Mouse (Mus musculus) embryonic facial prominence, embryonic 15.5 days (tissue): ENCODE data around the gene Pianp. TPM values are rescaled to one million over a fixed set of nuclear protein-coding genes. Genes with fewer than 3 reads are reported as not detected.

Experiments used
- ATAC-seq: fragments of 200-750 bp; cut with Nextera tagmentation; 2 replicates; pipeline ENCODE4 v1.8.0; 2017; ENCODE audit warnings: low read depth, moderate TSS enrichment; ENCODE audit not compliant: insufficient number of reproducible peaks, low FRiP score, low TSS enrichment
- H3K27ac ChIP-seq: fragments of 300-500 bp; sonication (generic); replicated peaks from 2 replicates; pipeline ENCODE4 v1.5.1; 2015; ENCODE audit warnings: mild to moderate bottlenecking, inconsistent platforms
- H3K27me3 ChIP-seq: fragments of 300-500 bp; sonication (generic); 2 replicates; pipeline ENCODE4 v1.6.1; 2015; ENCODE audit warnings: inconsistent platforms
- H3K36me3 ChIP-seq: fragments of 300-500 bp; sonication (generic); 2 replicates; pipeline ENCODE4 v1.6.1; 2015; ENCODE audit warnings: mild to moderate bottlenecking, inconsistent platforms
- H3K4me1 ChIP-seq: fragments of 300-500 bp; sonication (generic); 2 replicates; pipeline ENCODE4 v1.6.1; 2015; ENCODE audit warnings: inconsistent platforms
- H3K4me2 ChIP-seq: fragments of 300-500 bp; sonication (generic); replicated peaks from 2 replicates; pipeline ENCODE4 v1.6.1; 2015; ENCODE audit warnings: mild to moderate bottlenecking, inconsistent platforms
- H3K4me3 ChIP-seq: fragments of 300-500 bp; sonication (generic); replicated peaks from 2 replicates; pipeline ENCODE4 v1.5.1; 2015; ENCODE audit warnings: mild to moderate bottlenecking, inconsistent platforms
- H3K9ac ChIP-seq: fragments of 300-500 bp; sonication (generic); 2 replicates; pipeline ENCODE4 v1.6.1; 2015; ENCODE audit warnings: inconsistent platforms
- H3K9me3 ChIP-seq: fragments of 300-500 bp; sonication (generic); replicated peaks from 2 replicates; pipeline ENCODE4 v1.6.1; 2016; ENCODE audit warnings: inconsistent platforms
- WGBS: fragments of 180-500 bp; shearing (Covaris S2); methylation state at CpG from one replicate; pipeline ENCODE4 v1.1.7; 2015; 5-methylcytosine and 5-hydroxymethylcytosine counted together
- polyA plus RNA-seq: library from polyadenylated mRNA; unstranded; fragments of >200 nt; fragmentation: Nextera tagmentation; extraction: Ambion mirVana; gene quantifications from 2 replicates; pipeline ENCODE4 v1.2.1, GENCODE M21; 2015

Pianp gene
- polyA plus RNA-seq, 1 experiment from 2014 or later, result 13.7 TPM

GRCm38 (mm10) chr6:124967766-124968165 is 28.7 kb upstream of the Pianp start:
- H3K27me3 ChIP-seq, result no peaks in the 10 kb centered on the region
- no peak overlapping the region for H3K27ac ChIP-seq
- no peak overlapping the region for H3K4me3 ChIP-seq
- H3K9me3 ChIP-seq, result no peaks in the 10 kb centered on the region
- 78% methylated on average over 4 of the region's 4 CpGs for WGBS
- H3K4me2 ChIP-seq, result no peak overlapping the region
- no peaks in the 10 kb centered on the region for H3K36me3 ChIP-seq
- peaks cover 10% of the 10 kb centered on the region for H3K4me1 ChIP-seq
- ATAC-seq, result no peak
- H3K9ac ChIP-seq, result no peak overlapping the region

GRCm38 (mm10) chr6:124992241-124992640 is 4.3 kb upstream of the Pianp start:
- no peak for ATAC-seq
- 67% methylated on average over 4 of the region's 4 CpGs for WGBS
- Histone ChIP-seq H3K9ac (no peak overlapping the region), H3K4me3 (no peak overlapping the region), H3K27me3 (peaks cover 47% of the 10 kb centered on the region), H3K9me3 (no peaks in the 10 kb centered on the region), H3K36me3 (no peaks in the 10 kb centered on the region), H3K27ac (no peak overlapping the region), H3K4me1 (peaks cover 17% of the 10 kb centered on the region), H3K4me2 (no peak overlapping the region)

- Histone ChIP-seq H3K4me1 (peaks cover 28% of the 10 kb centered on the region), H3K4me2 (no peak overlapping the region), H3K9ac (no peak overlapping the region), H3K4me3 (no peak overlapping the region), H3K27ac (no peak overlapping the region), H3K27me3 (peaks cover 56% of the 10 kb centered on the region), H3K36me3 (no peaks in the 10 kb centered on the region), H3K9me3 (no peaks in the 10 kb centered on the region)
- WGBS, result 78% methylated on average over 9 of the region's 9 CpGs
- ATAC-seq, result no peak
These were observed 3.1 kb upstream of the Pianp start for GRCm38 (mm10) chr6:124993365-124993764.

GRCm38 (mm10) chr6:124993876-124994275 is 2.6 kb upstream of the Pianp start:
- Histone ChIP-seq H3K36me3 (no peaks in the 10 kb centered on the region), H3K4me1 (peaks cover 32% of the 10 kb centered on the region), H3K27me3 (peaks cover 61% of the 10 kb centered on the region), H3K27ac (no peak overlapping the region), H3K9me3 (no peaks in the 10 kb centered on the region), H3K4me2 (no peak overlapping the region), H3K4me3 (no peak overlapping the region), H3K9ac (no peak overlapping the region)
- no peak for ATAC-seq
- WGBS, result 11% methylated on average over 11 of the region's 11 CpGs

- H3K27me3 ChIP-seq, result peaks cover 74% of the 10 kb centered on the region
- no peak for ATAC-seq
- H3K36me3 ChIP-seq, result no peaks in the 10 kb centered on the region
- H3K4me1 ChIP-seq, result peaks cover 41% of the 10 kb centered on the region
- H3K4me3 ChIP-seq, result no peak overlapping the region
- H3K9ac ChIP-seq, result no peak overlapping the region
- H3K27ac ChIP-seq, result no peak overlapping the region
- 71% methylated on average over 7 of the region's 7 CpGs for WGBS
- no peaks in the 10 kb centered on the region for H3K9me3 ChIP-seq
- H3K4me2 ChIP-seq, result no peak overlapping the region
These were observed 1.2 kb upstream of the Pianp start for GRCm38 (mm10) chr6:124995246-124995645.

GRCm38 (mm10) chr6:124995831-124996403 is 577 bp upstream of the Pianp start:
- H3K9ac ChIP-seq, result no peak overlapping the region

GRCm38 (mm10) chr6:124998066-124998465 is 1.6 kb downstream of the Pianp start:
- Histone ChIP-seq H3K9ac (no peak overlapping the region), H3K4me1 (peaks cover 48% of the 10 kb centered on the region)
- ATAC-seq, result no peak

More at GRCm38 (mm10) chr6:124995831-124996403, 577 bp upstream of the Pianp start:
- no peak for ATAC-seq
- H3K4me2 ChIP-seq, result peak overlapping the region; percentile 100
- peaks cover 77% of the 10 kb centered on the region for H3K27me3 ChIP-seq
- WGBS, result 41% methylated on average over 8 of the region's 8 CpGs
- H3K4me3 ChIP-seq, result peak overlapping the region; percentile 65
- no peak overlapping the region for H3K27ac ChIP-seq
- peaks cover 41% of the 10 kb centered on the region for H3K4me1 ChIP-seq
- no peaks in the 10 kb centered on the region for H3K9me3 ChIP-seq
- H3K36me3 ChIP-seq, result no peaks in the 10 kb centered on the region

GRCm38 (mm10) chr6:124999091-124999490 is 2.6 kb downstream of the Pianp start:
- no peak overlapping the region for H3K4me2 ChIP-seq
- peaks cover 45% of the 10 kb centered on the region for H3K4me1 ChIP-seq
- H3K27ac ChIP-seq, result no peak overlapping the region
- no peak for ATAC-seq
- H3K36me3 ChIP-seq, result no peaks in the 10 kb centered on the region
- 28% methylated on average over 14 of the region's 14 CpGs for WGBS
- peaks cover 67% of the 10 kb centered on the region for H3K27me3 ChIP-seq
- no peak overlapping the region for H3K9ac ChIP-seq
- no peaks in the 10 kb centered on the region for H3K9me3 ChIP-seq
- no peak overlapping the region for H3K4me3 ChIP-seq

More at GRCm38 (mm10) chr6:124998066-124998465, 1.6 kb downstream of the Pianp start:
- Histone ChIP-seq H3K9me3 (no peaks in the 10 kb centered on the region), H3K4me3 (peak overlapping the region; percentile 65), H3K4me2 (peak overlapping the region; percentile 100), H3K27me3 (peaks cover 75% of the 10 kb centered on the region), H3K36me3 (no peaks in the 10 kb centered on the region), H3K27ac (no peak overlapping the region)
- 7% methylated on average over 8 of the region's 8 CpGs for WGBS

GRCm38 (mm10) chr6:124999546-124999945 is 3.1 kb downstream of the Pianp start:
- no peak overlapping the region for H3K4me3 ChIP-seq
- H3K4me2 ChIP-seq, result no peak overlapping the region
- H3K4me1 ChIP-seq, result peaks cover 45% of the 10 kb centered on the region
- WGBS, result 29% methylated on average over 10 of the region's 10 CpGs
- H3K9me3 ChIP-seq, result no peaks in the 10 kb centered on the region
- no peak overlapping the region for H3K9ac ChIP-seq
- H3K27ac ChIP-seq, result no peak overlapping the region
- no peak for ATAC-seq
- H3K27me3 ChIP-seq, result peaks cover 63% of the 10 kb centered on the region
- H3K36me3 ChIP-seq, result no peaks in the 10 kb centered on the region

- peaks cover 37% of the 10 kb centered on the region for H3K4me1 ChIP-seq
- H3K9ac ChIP-seq, result no peak overlapping the region
- ATAC-seq, result no peak
- no peak overlapping the region for H3K4me3 ChIP-seq
- H3K27me3 ChIP-seq, result peaks cover 28% of the 10 kb centered on the region
- 58% methylated on average over 3 of the region's 3 CpGs for WGBS
- no peaks in the 10 kb centered on the region for H3K36me3 ChIP-seq
- H3K4me2 ChIP-seq, result no peak overlapping the region
- no peak overlapping the region for H3K27ac ChIP-seq
- no peaks in the 10 kb centered on the region for H3K9me3 ChIP-seq
These were observed 7.2 kb downstream of the Pianp start for GRCm38 (mm10) chr6:125003706-125004105.

GRCm38 (mm10) chr6:125005086-125005485 is 8.6 kb downstream of the Pianp start:
- H3K4me3 ChIP-seq, result no peak overlapping the region
- H3K36me3 ChIP-seq, result no peaks in the 10 kb centered on the region
- no peak overlapping the region for H3K4me2 ChIP-seq
- no peak for ATAC-seq
- WGBS, result 23% methylated on average over 3 of the region's 3 CpGs
- no peak overlapping the region for H3K9ac ChIP-seq
- H3K9me3 ChIP-seq, result no peaks in the 10 kb centered on the region
- H3K4me1 ChIP-seq, result peaks cover 31% of the 10 kb centered on the region
- H3K27me3 ChIP-seq, result peaks cover 15% of the 10 kb centered on the region
- H3K27ac ChIP-seq, result peak overlapping the region; percentile 40; the same call in 1 of the 2 replicates

- WGBS, result 40% methylated on average over 13 of the region's 13 CpGs
- H3K27me3 ChIP-seq, result no peaks in the 10 kb centered on the region
- peak overlapping the region; percentile 82 for H3K4me3 ChIP-seq
- no peak for ATAC-seq
- no peaks in the 10 kb centered on the region for H3K9me3 ChIP-seq
- H3K4me1 ChIP-seq, result peaks cover 38% of the 10 kb centered on the region
- peaks cover 22% of the 10 kb centered on the region for H3K36me3 ChIP-seq
- peak overlapping the region; percentile 24; the same call in 1 of the 2 replicates for H3K9ac ChIP-seq
- H3K27ac ChIP-seq, result peak overlapping the region; percentile 99
- H3K4me2 ChIP-seq, result peak overlapping the region; percentile 80
These were observed 11.6 kb downstream of the Pianp start for GRCm38 (mm10) chr6:125008060-125008459.
